Mouse (Mus musculus) ovary, postnatal 36 days (tissue): ENCODE data around the gene Cntnap2.

Experiments
- DNase-seq: peaks from one replicate; pipeline ENCODE4 v3.0.0; 2022; ENCODE audit warnings: low spot score, mixed read lengths

Cntnap2 gene

GRCm38 (mm10) chr6:46699343-46699742 is 1640.2 kb downstream of the Cntnap2 start:
- DNase-seq = no peak

DNA sequence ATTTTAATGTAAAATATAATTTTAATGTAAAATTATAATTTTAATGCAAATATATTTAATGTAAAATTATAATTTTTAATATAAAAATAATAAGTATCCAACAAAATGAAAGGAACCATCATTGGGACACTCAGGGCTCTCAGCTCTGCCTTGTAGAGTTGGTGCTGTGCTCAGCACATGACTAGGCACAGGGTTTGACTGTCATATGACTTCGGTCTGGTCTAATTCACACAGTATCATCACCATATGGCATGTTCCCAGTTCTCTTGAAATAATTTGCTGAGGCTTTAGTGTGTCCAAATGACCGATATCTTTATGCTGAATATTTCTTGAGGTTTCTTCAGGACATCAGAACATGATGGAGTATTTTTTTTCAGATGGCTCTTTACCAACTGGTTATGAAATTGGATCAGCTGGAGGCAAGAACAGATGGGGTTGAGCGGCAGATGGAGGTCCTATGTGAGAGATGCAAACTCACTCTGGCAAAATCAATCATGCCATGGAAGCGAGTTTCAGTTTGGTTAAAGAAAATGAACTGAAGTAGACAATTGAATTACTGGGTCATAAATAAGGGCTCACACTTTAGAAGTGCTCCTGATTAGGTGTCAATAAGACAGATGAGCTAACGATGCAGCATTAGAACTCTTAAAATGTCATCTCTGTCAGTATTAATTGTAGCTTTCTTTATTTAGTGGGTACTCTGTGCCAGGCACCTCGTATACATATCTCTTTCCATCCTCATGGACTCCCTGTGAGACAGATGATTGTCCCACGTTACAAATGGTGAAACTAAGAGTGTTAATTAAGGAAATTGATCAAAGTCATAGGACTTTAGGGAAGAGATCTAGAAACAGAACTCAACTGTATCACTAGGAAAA is 1645.4 kb downstream of the Cntnap2 start:
- no peak for DNase-seq

DNA sequence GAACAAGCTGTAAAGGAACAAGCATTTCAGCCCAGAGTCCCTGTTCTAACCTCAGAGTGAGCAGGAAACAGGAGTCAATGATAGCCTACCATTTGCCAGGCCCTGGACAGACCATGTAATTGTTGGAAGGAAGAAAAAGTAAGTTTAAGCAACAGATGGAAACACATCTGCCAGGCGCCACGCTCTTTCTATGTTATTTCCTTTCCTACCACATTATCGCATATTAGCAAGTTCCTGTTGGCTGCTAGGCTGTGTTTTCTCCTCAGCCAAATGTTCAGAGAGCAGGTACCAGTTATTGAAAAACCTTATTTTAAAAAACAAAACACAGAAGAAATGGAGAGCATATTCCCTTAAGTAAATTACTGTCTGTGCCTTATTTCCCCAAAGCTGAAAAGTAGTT is 1646.8 kb downstream of the Cntnap2 start:
- no peak for DNase-seq

- no peak for DNase-seq
Measured at GRCm38 (mm10) chr6:46716576-46716975, 1657.4 kb downstream of the Cntnap2 start.

GRCm38 (mm10) chr6:46733794-46734193 is 1674.6 kb downstream of the Cntnap2 start:
- no peak for DNase-seq

GRCm38 (mm10) chr6:46748448-46748847 is 1689.3 kb downstream of the Cntnap2 start:
- DNase-seq = no peak

GRCm38 (mm10) chr6:46763481-46763880 is 1704.3 kb downstream of the Cntnap2 start:
- no peak for DNase-seq

GRCm38 (mm10) chr6:46774529-46774928 is 1715.4 kb downstream of the Cntnap2 start:
- DNase-seq = no peak

DNA sequence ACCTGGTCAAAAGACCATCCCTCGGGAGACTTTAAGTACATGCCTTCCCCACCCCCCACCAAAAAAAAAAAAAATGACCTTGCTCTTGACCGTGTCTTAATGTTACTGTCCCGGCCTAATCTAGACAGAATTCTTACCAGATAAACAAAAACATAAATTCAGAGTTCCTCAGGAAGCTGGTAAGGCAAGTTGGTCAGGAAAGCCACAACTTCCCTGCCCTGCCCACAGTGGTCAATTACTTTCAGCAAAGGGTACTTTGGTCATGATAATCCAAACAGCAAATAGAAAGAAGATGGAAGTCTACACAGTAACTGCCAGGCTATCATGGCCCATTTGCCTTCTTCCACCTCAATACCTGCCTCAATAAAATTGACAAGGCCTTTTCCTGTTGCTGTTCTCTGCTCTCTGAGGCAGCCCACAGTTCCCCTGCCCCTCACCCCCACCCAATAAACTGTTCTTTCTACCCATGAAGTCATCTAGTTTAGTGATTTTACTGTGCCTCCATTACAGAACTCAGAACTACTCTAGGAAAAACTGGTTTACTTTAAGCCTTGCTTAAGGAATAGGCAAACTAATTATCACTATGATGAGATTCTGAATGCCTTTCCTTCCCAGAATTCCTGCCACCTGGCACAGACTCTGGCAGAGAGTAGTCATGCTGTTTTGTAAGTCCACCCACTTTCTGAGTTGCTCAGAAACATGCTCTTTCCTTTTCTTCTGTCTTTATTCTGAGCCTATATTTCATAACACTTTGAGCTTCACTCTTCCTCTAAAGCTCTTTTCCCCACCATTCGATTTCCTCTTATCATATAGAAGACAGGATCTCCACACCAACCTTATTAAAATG is 1743.3 kb downstream of the Cntnap2 start:
- no peak for DNase-seq

GRCm38 (mm10) chr6:46856635-46857034 is 1797.5 kb downstream of the Cntnap2 start:
- no peak for DNase-seq

- DNase-seq = no peak
Measured at GRCm38 (mm10) chr6:46861076-46861475, 1801.9 kb downstream of the Cntnap2 start.

DNA sequence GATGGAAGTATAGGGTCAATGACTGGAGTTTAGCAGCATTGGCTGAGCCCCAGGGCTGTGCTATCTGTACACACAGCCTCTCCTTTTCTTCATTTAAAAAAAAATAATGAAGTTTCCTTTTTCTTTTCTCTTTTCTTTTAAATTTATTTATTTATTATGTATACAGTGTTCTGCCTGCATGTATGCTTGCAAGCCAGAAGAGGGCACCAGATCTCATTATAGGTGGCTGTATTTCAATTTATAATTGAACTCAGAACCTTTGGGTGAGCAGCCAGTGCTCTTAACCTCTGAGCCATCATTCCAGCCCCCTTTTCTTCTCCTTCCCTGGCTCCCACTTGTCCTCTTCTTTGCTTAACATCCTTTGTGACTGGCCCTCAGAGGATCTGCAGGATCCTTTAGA is 1807.2 kb downstream of the Cntnap2 start:
- DNase-seq = no peak

GRCm38 (mm10) chr6:46886230-46886629 is 1827.1 kb downstream of the Cntnap2 start:
- no peak for DNase-seq

DNA sequence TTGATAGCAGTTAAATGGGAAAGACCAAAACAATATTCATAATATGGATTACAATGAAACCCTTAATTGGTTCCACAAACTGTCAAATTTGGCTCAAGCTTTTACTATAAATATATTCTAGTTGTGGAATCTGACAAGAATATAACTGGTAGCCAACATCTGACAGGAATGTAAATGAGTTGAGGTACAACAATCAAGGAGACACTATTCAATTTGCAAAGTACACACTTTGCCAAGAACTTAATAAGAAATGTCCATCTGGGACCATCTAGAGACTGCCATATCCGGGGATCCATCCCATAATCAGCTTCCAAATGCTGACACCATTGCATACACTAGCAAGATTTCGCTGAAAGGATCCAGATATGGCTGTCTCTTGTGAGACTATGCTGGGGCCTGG is 1850.0 kb downstream of the Cntnap2 start:
- no peak for DNase-seq

- no peak for DNase-seq
Measured at GRCm38 (mm10) chr6:46918701-46919274, 1859.6 kb downstream of the Cntnap2 start.

GRCm38 (mm10) chr6:46919973-46920372 is 1860.8 kb downstream of the Cntnap2 start:
- DNase-seq = no peak

DNA sequence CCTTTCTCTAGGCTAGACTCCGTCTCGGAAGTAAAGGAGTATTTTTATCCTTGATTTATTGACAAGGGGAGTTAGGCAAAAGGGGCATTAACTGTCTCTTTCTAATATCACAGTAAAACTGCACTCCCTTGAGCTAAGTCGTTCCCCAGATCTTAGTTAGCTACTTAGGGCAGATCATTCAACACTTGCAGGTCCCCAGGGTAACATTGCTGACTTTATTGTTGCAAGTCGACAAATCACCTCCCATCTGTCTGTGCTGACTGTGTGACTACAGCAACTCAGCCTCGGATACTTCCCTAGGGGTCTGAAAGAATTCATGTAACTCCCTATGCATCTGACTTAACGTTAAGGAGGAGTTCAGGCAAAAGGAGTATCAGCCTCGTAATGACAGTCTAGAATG is 1865.6 kb downstream of the Cntnap2 start:
- DNase-seq = no peak

DNA sequence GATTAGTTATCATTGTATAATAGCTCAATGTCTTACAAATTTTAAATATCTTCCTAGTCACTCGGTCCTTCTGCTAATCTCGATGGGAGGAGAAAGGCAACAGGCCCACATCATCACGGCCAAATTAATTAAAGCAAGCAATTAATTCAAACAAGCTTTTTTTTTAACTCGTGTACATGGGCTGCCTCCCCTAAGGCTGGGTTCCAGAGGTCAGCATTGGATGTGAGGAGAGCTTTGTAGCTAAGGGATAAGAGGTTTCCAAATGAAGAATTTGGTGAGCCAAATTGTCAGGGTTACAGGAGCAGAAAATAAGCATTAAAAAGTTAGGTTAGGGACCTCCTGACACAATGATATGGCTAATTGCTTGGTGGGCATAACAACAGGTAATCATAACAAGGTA is 1886.5 kb downstream of the Cntnap2 start:
- DNase-seq = no peak

DNA sequence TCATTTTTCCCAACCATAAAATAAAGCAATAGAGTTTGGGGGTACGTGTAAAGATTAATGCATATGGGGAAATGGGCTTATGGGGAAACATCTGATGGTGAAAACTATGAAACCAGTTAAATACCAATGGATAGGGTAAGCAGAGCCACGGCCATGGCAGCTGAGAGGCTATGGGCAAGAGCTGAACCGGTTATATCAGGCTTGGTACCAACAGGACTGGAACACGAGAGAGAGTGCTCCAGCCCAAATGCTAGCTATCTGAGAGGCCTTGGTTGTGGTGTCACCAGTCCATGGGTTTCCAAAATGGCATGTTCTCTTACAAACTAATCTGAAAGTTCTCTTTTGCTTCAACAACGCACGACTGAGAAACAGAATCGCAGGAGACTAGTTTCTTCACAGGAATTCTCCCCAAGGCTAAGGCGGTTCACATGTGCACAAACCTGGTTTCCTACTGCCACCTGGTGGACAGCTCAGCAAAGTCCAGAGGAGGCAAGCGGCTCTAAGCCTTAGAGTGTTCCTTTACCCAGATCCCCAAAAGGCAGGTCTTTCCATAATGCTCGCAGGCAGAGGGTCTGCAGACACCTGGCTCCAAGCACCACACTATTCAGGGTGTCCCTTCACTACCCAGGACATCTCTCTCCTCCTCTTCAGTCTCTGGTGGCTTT is 1902.0 kb downstream of the Cntnap2 start:
- peak; percentile 53 for DNase-seq

DNA sequence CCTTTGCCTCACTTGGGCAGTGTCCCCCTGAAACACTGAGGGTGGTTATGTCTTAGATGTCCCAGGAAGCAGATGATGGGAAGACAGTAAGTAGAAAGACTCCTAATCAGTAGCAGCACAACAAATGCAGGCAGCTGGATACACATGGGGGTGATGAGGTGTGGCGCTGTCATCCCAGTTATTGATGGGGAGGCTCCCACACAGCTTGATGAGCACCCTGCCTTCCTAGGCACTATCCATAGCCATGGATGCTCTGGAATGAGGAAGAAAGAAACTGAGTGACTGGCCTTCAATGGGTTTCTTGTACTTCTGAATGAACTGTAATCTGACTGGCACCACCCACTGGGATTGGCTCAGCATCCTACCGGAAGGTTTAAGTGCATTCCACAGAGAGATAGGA is 1904.1 kb downstream of the Cntnap2 start:
- no peak for DNase-seq

DNA sequence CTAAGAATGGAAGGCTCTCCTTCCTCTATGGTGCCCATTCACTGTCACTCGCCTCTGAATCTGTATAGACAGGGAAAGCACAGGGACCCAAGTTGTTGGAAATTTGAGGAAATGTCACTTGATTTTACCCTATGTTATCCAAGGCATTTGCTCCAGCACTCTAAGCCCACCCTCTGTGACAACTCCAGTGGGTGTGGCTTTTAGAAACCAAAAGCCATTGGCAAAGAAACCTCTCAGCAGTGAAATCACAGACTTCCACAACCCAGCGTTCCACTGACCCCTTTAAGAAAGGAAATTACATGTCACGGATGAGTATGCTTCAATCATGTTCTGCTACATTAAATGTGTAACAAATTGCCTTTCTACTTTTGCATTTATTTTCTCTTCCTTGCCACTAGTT is 1904.5 kb downstream of the Cntnap2 start:
- no peak for DNase-seq

DNA sequence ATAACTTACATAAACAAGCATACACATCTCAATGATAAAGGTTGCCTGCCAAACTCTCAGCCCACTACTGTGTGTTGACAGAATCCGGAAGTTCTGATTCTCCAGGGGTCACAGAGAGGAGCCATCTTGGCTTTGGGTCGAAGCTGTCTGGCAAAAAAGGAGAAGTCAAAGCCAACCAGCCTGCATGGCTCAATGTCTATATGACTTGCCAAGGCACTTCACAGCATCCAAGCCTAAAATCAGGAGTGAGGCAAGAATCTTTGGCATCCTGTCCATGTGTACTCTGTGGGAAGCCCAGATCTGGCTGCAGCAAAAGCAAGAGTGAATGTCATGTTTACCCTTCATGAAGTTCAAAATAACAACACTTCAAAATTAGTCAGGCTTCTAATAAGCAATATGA is 1913.5 kb downstream of the Cntnap2 start:
- DNase-seq = no peak
